Mouse (Mus musculus) lung, postnatal 10 days (tissue): ENCODE results near the gene Hist1h2bf.

ENCODE experiments used
- DNase-seq: peaks from one replicate; pipeline ENCODE4 v3.0.0; 2021

Gene Hist1h2bf

DNA sequence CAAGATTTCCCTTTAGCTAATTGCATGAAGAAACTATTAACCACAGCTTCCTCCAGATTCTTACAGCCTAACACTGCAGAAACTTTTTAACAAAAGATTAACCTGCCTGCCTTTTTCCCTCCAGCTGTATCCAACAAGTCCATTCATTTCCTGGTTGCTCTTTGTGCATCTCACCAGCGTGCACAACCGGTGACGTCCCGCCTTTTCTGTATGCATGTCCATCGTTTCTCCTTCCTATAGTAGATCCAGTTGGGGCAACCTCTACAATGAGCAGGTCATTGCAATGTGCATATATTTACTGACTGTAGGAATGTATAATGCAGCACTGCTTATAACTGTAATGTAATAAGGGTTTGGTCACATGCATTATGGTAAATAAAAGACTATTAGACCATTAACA, 50.0 kb downstream of the Hist1h2bf start:
- DNase-seq, result no peak
